Mouse (Mus musculus) gastrocnemius, postnatal 25 days (tissue): ENCODE measurements around the gene Tatdn2. TPM values are rescaled to one million over a fixed set of nuclear protein-coding genes. Genes with fewer than 3 reads are reported as not detected.
"Not testable (repeated sequence)": the region's sequence is repeated elsewhere in the genome, so short reads cannot be mapped to it uniquely, and the experiment has no call there.

Experiments
- DNase-seq: peaks from one replicate; pipeline ENCODE4 v3.0.0; 2022
- microRNA-seq, 2 experiments: library from miRNA; unstranded; fragments of <30 nt; microRNA quantifications; one replicate each; pipeline ENCODE4 v1.2.0; 2021; ENCODE audit warnings: borderline replicate concordance in 2 of 2
- total RNA-seq, 2 experiments: library from RNA; stranded (reverse); gene quantifications; 1 replicate in 1 of 2; 2 replicates in 1 of 2; pipeline ENCODE4 v1.2.3; 2021

Gene Tatdn2
- total RNA-seq, 2 experiments from 2014 or later: 28.8 to 31.6 TPM

DNA sequence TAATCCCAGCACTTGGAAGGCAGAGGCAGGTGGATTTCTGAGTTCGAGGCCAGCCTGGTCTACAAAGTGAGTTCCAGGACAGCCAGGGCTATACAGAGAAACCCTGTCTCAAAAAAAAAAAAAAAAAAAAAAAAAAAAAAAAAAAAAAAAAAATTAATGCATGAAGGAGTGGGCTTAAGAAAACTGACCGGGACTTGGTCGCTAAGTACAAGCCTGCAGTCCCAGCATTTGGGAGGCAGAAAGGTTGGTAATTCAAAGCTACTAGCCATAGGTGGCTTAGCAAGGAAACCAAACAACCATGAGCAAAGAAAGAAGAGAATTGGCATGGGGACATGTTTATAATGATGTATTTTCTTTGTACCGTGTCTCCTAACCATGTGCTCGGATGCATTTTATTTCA is 16.5 kb downstream of the Tatdn2 start:
- DNase-seq: not testable (repeated sequence)

DNA sequence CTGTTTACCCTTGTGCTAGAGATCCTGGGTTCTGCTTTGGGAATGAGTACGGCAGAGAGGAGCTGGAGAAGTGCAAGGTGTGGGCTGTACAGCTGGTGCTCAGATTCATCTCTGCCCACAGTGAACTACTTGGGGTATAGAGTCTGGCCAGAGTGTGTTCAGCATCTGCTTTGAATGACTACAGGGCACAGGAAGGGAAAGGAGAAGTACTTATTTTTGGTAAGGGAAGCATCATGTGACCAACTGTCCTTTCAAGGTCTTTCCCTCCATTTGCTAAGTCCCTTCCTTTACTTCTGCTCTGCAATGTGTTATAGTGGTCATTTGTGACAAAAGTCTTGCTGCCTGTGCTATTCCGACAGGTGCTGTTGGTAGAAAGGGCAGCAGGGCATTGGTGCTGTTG is 17.4 kb downstream of the Tatdn2 start:
- no peak for DNase-seq

DNA sequence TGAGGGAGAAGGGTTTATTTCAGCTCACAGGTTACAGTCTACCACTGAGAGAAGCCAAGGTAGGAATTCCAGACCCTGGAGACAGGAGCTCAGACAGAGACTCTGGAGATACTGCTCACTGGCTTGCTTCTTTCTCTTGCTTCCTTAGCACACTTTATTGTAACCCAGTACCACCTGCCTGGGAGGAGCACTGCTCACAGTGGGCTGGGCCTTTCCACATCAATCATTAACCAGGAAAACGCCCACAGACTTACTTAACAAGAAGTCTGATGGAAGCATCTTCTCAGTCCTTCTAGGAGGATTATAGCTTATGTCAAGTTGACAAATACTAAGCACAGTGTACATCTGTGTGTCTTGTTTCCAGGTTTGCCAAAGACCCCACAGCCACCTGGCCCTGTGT is 17.9 kb downstream of the Tatdn2 start:
- DNase-seq: no peak

DNA sequence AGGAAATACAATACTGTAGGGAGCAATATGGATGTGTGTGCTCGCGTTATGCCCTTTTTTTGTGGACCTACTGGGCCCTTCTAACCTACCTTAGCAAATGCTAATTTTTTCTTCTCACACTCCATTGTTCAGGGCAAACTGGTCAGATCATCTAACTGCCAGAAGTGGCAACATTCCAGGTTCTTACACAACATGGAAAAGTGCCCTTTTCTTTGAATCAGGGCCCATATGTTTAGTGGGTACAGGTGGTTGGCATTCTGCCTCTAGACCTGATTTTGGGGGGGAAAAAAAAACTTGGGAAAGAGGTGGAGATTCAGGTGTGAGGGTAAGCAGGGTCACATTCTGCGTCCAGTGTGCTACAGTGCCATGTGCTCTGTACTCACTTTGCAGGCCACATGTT is 20.7 kb downstream of the Tatdn2 start:
- DNase-seq: no peak

DNA sequence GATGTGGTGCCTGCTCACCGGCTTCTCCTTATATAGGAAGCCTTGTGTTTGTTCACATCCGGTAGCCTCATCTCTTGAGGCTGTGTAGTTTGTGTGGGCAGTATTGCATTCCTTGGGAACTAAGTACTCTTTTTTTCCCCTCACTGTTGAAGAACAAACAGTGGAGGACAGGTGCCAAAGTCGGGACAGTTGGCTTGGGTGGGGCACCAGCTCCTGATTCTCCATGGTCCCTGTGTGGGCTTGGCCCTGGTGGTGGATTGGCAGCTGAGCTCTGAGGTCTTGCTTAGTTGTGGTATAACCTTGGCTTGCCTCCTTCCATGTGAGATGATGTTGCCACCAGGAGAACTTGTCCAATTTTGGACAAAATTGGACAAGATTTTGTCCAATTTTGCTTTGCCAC is 23.0 kb downstream of the Tatdn2 start, which contains the start of gene Ghrl:
Gene Ghrl (minus strand): TSS at position 3 of the 400 bp plus-strand sequence.
- DNase-seq: no peak

DNA sequence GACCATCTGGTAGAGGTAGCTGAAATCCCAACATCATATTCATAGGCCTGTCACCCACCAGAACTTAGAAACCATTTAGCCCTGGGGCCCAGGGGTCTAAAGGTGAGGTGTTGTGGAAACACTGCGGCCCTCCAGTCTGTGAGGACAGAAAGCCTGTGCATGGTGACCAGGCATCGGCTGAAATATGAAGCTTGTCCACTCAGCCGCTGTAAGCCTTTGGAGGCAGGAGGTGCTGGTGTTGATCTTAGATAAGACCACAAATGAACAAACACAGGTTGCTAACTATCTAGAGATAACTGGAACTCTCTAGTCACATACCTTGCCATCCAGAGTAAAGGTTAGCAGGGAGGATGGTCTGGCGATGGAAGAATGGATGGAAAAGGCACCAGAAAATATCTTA is 24.2 kb downstream of the Tatdn2 start:
- DNase-seq: no peak

DNA sequence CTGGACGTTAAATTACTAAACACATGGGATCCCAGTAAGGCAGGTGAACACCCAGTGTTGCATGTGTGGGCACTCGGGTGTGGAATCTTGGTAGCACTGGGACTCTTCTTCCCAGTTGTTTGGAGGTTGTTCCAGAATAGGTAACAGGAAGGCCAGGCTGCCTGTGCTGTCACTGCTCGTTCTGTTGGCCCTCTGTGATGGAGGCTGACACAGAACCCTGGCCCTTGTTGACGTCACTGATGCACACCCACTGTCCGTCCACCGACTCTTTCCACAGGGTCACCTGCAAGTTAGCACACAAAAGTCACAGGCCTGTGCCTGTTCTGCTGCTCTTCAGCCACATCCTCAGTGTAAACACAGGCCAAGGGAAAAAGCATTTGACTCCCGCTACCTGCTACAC is 31.3 kb downstream of the Tatdn2 start:
- no peak for DNase-seq

DNA sequence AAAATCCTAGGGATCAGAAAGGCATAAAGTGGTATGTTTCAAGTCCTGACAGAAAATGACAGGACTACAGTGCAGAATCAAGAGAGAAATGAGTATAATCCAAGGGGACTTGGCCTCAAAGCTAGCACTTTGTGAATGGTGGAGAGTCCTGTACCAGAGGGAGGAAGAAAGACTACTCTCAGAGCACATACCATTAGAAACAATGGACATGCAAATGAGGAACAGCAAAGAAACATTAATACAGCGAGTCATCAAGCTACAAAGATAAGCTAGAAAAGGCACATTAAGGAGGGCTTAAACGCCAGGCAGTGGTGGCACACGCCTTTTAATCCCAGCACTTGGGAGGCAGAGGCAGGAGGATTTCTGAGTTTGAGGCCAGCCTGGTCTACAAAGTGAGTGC is 34.4 kb downstream of the Tatdn2 start:
- no peak for DNase-seq

DNA sequence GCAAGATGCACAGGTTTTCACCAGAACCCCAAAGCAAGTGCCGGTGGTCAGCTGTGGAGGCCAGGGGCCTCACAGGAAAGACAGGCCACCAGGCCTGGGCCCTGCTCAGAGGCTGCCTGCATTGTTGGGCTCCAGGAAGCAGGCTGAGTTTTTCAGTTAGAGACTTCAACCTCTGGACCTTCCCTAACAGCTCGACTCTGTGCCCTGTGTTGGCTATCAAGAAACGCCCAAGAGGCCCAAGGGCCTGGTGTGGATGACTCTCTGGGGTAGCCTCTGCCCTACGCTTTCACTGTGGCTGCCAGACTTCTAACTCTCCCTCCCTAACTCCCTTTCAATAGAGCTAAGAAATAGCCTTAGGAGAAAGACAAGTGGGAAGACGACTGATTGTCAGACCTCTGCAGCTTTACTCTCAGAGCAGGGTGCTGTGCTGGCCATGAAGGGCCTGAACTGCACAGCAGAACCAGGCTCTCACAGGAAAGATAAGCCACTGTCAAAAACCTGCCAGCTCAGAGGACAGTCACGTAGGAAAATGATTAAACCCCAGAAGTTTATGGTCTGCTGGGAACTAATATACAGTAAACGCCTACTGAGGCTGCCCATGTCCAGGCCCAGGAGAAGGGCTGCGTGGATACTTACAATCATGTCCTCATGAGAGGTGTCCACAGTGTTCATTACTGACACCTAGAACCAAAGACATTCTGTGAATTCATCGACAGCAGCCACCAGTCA is 40.6 kb downstream of the Tatdn2 start:
- DNase-seq: no peak

DNA sequence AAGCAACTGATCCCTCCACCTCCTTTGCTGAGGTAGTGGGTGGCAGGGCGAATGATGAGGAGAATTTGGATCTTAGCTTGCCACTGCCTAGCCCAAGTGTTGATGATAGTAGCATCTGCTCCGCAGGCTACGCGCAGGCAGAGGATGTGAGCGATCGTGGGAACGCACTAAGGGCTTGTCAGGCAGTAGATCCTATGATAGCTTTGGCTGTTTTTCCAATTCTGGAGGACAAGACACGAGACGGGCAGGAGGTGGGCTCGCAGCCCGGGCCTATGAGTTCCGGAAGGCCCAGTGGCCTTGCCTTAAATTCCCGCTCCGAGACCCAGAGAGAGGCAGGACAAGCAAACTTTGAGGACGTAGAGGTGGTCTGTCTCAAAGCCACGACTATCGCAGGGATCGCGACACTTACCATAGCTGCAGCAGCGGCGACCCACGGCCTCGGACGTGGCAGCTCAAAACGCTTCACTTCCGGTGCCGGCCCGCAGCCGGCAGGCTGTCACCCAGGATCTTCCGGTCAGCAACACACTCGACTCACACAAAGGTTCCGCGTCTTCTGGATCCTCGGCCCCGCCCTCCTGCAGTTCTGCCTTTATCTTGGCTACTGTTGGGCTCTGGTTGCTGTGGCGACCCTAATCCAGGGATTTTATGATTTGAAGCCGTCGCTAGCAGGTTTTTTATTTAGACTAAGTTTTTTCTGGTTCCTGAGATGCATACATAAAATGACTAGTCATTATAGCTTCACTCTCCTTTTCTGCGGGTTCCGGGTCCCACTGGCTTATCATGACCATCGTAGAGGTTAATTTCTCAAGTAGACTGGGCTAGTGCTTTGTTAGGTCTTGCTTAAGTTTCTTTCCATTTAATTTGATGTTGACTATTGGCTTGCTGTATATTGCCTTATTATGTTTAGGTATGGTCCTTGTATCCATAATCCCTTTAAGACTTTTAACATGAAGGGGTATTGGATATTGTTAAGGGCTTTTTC is 43.7 kb downstream of the Tatdn2 start, which contains the start of gene Sec13:
Gene Sec13 (minus strand): TSS at position 508 of the 982 bp plus-strand sequence.
- DNase-seq: peak; percentile 81

DNA sequence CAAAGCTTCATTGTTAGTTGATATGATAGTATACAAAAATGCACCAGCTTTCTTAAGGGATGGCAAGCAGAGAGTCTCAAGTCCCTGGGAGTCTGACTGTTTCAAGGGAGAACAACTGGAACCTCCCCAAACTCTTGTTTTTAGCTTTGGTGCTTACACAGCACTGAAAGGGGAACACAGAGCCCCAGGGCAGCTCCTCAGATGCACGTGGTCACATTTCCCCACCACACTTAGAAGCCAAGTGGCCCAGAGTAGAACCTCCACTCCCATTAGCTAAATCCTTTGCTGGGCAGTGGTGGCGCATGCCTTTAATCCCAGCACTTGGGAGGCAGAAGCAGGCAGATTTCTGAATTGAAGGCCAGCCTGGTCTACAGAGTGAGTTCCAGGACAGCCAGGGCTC is 44.6 kb downstream of the Tatdn2 start:
- no peak for DNase-seq

DNA sequence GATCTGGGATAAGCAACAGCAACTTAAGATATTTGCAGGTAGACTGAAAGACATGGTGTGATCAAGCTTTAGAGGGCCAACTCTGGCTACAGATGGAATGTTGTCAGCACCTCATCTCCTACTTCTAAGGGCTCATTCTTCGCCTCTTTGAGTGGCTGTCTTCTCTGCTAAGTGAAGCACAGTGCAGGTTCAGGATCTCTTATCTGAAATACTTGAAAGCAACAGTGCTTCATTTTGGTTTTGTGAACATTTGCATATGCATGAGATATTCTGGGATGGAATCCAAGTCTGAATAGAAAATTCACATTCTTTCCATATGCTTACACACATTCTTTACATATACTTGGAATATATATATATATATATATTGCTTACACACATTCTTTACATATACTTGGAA is 45.5 kb downstream of the Tatdn2 start:
- no peak for DNase-seq

DNA sequence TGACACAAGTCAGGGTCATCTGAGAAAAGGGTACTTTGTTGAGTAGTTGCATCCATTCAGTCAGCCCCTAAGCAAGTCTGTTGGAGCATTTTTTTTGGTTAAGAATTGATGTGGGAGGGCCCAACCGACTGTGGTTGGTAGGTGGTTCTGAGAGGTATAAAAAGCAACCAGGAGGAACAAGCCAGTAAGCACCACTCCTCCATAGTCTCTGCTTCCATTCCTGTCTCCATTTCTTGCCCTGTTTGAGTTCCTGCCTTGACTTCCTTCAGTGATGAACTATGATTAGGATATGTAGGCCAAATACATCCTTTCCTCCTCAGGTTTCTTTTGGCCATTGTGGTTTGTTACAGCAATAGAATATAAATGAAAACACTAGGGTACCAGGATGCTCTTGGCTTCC is 46.3 kb downstream of the Tatdn2 start:
- no peak for DNase-seq

DNA sequence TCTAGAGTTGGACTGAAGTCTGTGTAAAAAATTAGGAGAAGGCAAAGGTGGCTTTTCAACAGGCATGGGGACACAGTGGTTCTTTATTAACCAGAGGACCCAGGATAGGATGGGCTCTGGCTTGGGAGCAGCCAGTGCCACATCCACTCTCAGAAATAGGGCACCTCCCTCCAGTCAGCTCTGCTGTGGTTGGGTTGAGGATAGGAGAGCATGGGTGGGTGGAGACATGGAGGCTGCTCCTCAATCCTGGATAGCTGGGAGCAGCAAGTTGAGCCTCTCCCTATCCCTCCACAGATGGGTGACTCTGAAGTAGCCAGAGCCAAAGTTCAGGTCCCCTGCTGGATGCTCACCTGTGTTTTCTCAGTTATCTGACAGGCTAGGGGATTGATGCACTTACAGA is 48.3 kb downstream of the Tatdn2 start:
- DNase-seq: no peak

DNA sequence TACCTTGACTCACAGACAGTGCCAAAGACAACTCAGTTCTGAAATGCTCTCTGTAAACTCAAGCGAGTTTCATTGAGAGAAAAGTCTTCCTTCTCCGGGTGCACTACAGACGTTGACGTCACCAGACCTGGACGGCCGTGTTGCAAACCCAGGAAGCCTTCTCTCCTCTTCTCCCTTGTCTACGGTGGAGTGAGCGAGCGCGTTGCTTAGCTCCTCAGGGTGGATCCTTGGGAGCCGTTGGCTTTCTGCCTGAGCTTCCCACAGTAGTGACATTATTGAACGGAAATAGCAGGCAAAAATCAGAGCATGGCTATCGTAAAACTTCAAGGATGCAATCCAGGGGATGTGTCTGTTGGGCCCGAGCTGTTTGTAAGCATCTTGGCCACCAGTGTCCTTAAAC is 50.4 kb downstream of the Tatdn2 start:
- no peak for DNase-seq

DNA sequence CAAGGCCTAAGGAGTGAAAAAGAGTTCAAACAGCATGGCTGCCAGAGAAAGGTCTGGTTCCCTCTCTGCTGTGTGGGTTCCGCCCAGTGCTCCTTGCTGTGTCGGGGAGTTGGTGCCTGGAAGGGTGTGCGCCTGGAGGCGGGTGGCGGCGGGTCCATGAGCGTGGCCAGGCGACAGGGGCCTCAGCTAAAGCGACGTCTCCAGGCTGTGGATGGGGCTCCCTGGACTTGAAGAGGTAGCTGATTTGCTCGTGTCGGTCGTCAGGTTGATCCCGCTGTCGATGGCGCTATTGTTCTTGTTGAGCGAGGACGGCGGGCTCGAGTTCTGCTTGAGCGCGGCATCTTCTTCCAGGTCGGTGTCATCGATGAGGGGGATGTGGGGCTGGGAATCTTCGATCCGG is 51.5 kb downstream of the Tatdn2 start:
- no peak for DNase-seq

DNA sequence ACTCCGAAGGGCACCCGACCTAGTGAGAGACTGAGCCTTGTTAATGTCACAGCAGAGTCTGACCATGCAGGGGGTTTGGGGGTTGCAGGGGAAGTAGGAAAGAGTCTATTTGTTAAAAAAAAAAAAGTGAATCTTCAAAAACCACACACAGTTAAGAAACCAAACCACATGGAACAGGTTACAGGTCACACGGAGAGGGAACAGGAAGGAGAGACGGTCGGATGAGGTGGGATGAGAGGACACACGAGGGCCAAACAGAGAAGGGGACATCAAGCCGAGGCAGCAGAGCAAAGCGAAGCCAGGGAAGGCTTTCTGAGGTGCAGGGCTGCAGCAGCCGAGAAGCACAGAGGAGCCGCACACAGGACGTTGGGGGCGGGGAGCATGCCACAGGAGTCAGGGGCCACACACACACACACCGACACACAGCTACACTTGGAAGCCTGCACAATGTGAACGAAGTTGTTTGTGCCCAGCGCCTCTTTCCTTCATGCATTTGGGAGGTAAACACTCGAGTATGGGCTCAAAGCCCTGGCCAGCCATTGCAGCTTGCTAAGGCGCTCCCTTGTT is 52.4 kb downstream of the Tatdn2 start:
- DNase-seq: no peak

Small RNA genes within 50 kb of the gene (microRNA-seq; reads per million reads assigned to microRNA genes)
- gene Mir7042: 0 reads per million in 2 experiments

Other genes starting within 250 kb of the Tatdn2 start
- gene Il17re, start 238.6 kb upstream of the Tatdn2 start, total RNA-seq: under 1 TPM in 1 of 2 experiments, not detected in 1; 0.16 TPM
- gene Il17rc, start 225.6 kb upstream of the Tatdn2 start, total RNA-seq: 1 to 10 TPM; 6.0 to 8.0 TPM
- 10 to 100 TPM; 39.3 to 50.6 TPM for gene Creld1, start 213.8 kb upstream of the Tatdn2 start, total RNA-seq
- gene Prrt3, start 195.1 kb upstream of the Tatdn2 start, total RNA-seq: under 1 TPM in 1 of 2 experiments, not detected in 1; 0.08 TPM
- gene Emc3, start 165.4 kb upstream of the Tatdn2 start, total RNA-seq: 10 to 100 TPM; 50.3 to 66.7 TPM
- under 1 TPM; 0.41 to 0.56 TPM for gene Fancd2, start 165.4 kb upstream of the Tatdn2 start, total RNA-seq
- gene Fancd2os, start 96.3 kb upstream of the Tatdn2 start, total RNA-seq: not detected
- 10 to 100 TPM; 37.1 to 40.7 TPM for gene Brk1, start 92.3 kb upstream of the Tatdn2 start, total RNA-seq
- gene Vhl, start 73.1 kb upstream of the Tatdn2 start, total RNA-seq: 1 to 10 TPM; 4.4 to 6.2 TPM
- gene Irak2, start 58.6 kb upstream of the Tatdn2 start, total RNA-seq: 1 to 10 TPM; 3.0 to 4.7 TPM
- not detected for gene Ghrl, start 22.8 kb downstream of the Tatdn2 start, total RNA-seq
- gene Sec13, start 43.7 kb downstream of the Tatdn2 start, total RNA-seq: 10 to 100 TPM; 62.4 to 67.2 TPM